Mouse (Mus musculus) hindbrain, embryonic 12.5 days (tissue): Measurements from ENCODE around the gene Krtap17-1. TPM values are rescaled to one million over a fixed set of nuclear protein-coding genes. Genes with fewer than 3 reads are reported as not detected.

Source experiments
- polyA plus RNA-seq: library from polyadenylated mRNA; unstranded; fragments of >200 nt; fragmentation: Nextera tagmentation; extraction: Ambion mirVana; gene quantifications from 2 replicates; pipeline ENCODE4 v1.2.1, GENCODE M21; 2016

Krtap17-1 gene
- polyA plus RNA-seq, 1 experiment from 2014 or later: not detected

Other genes with a start within 250 kb of the Krtap17-1 start
- not detected in 2 replicates for gene Gm11595, start 221.1 kb downstream of the Krtap17-1 start, polyA plus RNA-seq
- gene Krtap4-8, start 213.3 kb downstream of the Krtap17-1 start, polyA plus RNA-seq: not detected in 2 replicates
- gene Krtap4-9, start 208.8 kb downstream of the Krtap17-1 start, polyA plus RNA-seq: not detected in 2 replicates
- not detected in 2 replicates for gene Gm11596, start 200.5 kb downstream of the Krtap17-1 start, polyA plus RNA-seq
- not detected in 2 replicates for gene Gm11569, start 195.1 kb downstream of the Krtap17-1 start, polyA plus RNA-seq
- gene Gm11554, start 189.5 kb downstream of the Krtap17-1 start, polyA plus RNA-seq: not detected in 2 replicates
- not detected in 2 replicates for gene Krtap4-13, start 184.1 kb downstream of the Krtap17-1 start, polyA plus RNA-seq
- not detected in 2 replicates for gene Gm11564, start 178.3 kb downstream of the Krtap17-1 start, polyA plus RNA-seq
- gene 2300003K06Rik, start 155.9 kb downstream of the Krtap17-1 start, polyA plus RNA-seq: not detected in 2 replicates
- not detected in 2 replicates for gene Krtap4-16, start 142.4 kb downstream of the Krtap17-1 start, polyA plus RNA-seq
- not detected in 2 replicates for gene Gm11568, start 136.1 kb downstream of the Krtap17-1 start, polyA plus RNA-seq
- not detected in 2 replicates for gene Gm11559, start 129.5 kb downstream of the Krtap17-1 start, polyA plus RNA-seq
- gene Krtap9-1, start 120.6 kb downstream of the Krtap17-1 start, polyA plus RNA-seq: not detected in 2 replicates
- not detected in 2 replicates for gene Gm11567, start 114.8 kb downstream of the Krtap17-1 start, polyA plus RNA-seq
- not detected in 2 replicates for gene Krtap31-1, start 86.1 kb downstream of the Krtap17-1 start, polyA plus RNA-seq
- gene Gm11565, start 79.2 kb downstream of the Krtap17-1 start, polyA plus RNA-seq: not detected in 2 replicates
- gene Krtap31-2, start 57.7 kb downstream of the Krtap17-1 start, polyA plus RNA-seq: not detected in 2 replicates
- not detected in 2 replicates for gene Krtap9-5, start 45.5 kb downstream of the Krtap17-1 start, polyA plus RNA-seq
- gene Krtap29-1, start 14.9 kb downstream of the Krtap17-1 start, polyA plus RNA-seq: not detected in 2 replicates
- not detected in 2 replicates for gene Krtap16-1, start 7.4 kb downstream of the Krtap17-1 start, polyA plus RNA-seq
- not detected in 2 replicates for gene Krt33a, start 22.2 kb upstream of the Krtap17-1 start, polyA plus RNA-seq
- 0.14 TPM in 1 of 2 replicates, not detected in the other for gene Krt33b, start 35.9 kb upstream of the Krtap17-1 start, polyA plus RNA-seq
- gene Krt34, start 47.6 kb upstream of the Krtap17-1 start, polyA plus RNA-seq: not detected in 2 replicates
- gene Krt31, start 56.6 kb upstream of the Krtap17-1 start, polyA plus RNA-seq: not detected in 2 replicates
- gene Krt32, start 94.2 kb upstream of the Krtap17-1 start, polyA plus RNA-seq: not detected in 2 replicates
- gene Krt35, start 102.2 kb upstream of the Krtap17-1 start, polyA plus RNA-seq: not detected in 2 replicates
- gene Krt36, start 111.6 kb upstream of the Krtap17-1 start, polyA plus RNA-seq: not detected in 2 replicates
- gene Krt13, start 127.6 kb upstream of the Krtap17-1 start, polyA plus RNA-seq: not detected in 2 replicates
- 10.5 and 17.3 TPM in 2 replicates for gene Krt15, start 141.9 kb upstream of the Krtap17-1 start, polyA plus RNA-seq
- gene Krt19, start 154.7 kb upstream of the Krtap17-1 start, polyA plus RNA-seq: 4.5 and 6.7 TPM in 2 replicates
- 0.08 TPM in 1 of 2 replicates, not detected in the other for gene Krt9, start 199.3 kb upstream of the Krtap17-1 start, polyA plus RNA-seq
- 10.2 and 12.3 TPM in 2 replicates for gene Krt14, start 213.6 kb upstream of the Krtap17-1 start, polyA plus RNA-seq